Mouse (Mus musculus) cerebellum, adult (tissue): ENCODE data around the gene Hfe2.
"Not testable (repeated sequence)": the region's sequence is repeated elsewhere in the genome, so short reads cannot be mapped to it uniquely, and the experiment has no call there.

ENCODE experiments used
- ATAC-seq: cut with Nextera tagmentation; 2 replicates; pipeline ENCODE4 v1.9.2; 2017; ENCODE audit warnings: mild to moderate bottlenecking, moderate library complexity, mixed read lengths; ENCODE audit not compliant: insufficient number of reproducible peaks, low FRiP score, low TSS enrichment

The Hfe2 gene

DNA sequence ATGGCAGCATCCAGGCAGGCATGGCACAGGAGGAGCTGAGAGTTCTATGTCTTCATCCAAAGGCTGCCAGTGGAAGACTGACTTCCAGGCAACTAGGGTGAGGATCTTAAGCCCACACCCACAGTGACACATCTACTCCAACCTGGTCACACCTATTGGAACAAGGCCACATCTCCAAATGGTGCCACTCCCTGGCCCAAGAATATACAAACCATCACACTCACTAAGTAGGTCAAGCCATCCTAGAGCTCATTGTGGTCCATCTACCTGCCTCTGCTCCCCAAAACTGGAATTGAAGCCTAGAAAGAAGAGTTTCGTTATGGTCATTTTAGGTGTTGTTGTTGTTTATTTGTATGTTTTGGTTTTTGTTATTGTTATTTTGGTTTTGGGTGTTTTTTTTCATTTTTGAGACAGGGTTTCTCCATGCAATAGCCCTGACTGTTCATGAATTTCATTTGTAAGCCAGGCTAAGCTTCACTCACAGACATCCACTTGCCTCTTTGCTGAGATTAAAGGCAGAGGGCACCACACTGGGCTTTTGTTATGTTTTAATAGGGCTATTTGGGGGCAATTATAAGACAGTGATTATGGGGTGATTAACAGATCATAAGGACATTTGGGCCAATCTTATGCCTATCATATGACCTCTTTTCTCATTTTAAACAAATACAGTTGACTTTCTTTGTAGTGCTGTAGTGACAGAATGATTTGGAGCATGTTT, 29.3 kb upstream of the Hfe2 start:
- no peak for ATAC-seq

- ATAC-seq = no peak
These were observed 28.8 kb upstream of the Hfe2 start for GRCm38 (mm10) chr3:96496216-96496615.

DNA sequence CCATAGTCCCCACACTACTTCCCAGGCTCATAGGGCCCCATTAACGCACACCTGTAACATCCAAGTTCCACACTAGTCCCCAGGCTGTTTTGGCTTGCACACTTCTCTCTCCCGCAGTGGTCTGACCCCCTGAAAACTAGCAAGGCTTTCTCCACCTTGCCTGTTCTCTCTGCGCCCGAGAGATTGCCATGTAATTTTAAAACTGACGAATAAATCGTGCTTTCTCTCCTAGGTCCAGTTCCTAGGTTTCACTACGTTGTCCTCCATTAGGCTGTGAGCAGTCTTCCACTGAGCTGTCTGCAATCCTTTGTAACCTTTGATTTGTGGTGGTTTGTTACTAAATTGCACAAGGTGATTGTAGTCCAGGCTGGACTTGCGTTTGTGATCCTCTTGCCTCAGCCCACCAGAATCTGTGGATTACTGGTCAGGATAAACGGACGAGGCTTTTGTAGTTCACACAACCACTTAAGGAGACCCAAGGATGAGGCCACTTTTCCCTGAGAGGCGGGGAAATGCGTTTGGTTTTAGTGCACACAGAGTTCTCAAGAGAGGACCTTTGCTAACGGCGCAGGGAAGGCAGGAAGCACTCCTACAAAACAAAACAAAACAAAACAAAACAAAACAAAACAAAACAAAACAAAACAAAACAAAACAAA, 28.2 kb upstream of the Hfe2 start:
- not testable (repeated sequence) for ATAC-seq

- peak; percentile 58; the same call in 1 of the 2 replicates for ATAC-seq
These were observed 27.4 kb upstream of the Hfe2 start for GRCm38 (mm10) chr3:96497451-96498028.

- no peak for ATAC-seq
These were observed 26.3 kb upstream of the Hfe2 start for GRCm38 (mm10) chr3:96498476-96499245.

DNA sequence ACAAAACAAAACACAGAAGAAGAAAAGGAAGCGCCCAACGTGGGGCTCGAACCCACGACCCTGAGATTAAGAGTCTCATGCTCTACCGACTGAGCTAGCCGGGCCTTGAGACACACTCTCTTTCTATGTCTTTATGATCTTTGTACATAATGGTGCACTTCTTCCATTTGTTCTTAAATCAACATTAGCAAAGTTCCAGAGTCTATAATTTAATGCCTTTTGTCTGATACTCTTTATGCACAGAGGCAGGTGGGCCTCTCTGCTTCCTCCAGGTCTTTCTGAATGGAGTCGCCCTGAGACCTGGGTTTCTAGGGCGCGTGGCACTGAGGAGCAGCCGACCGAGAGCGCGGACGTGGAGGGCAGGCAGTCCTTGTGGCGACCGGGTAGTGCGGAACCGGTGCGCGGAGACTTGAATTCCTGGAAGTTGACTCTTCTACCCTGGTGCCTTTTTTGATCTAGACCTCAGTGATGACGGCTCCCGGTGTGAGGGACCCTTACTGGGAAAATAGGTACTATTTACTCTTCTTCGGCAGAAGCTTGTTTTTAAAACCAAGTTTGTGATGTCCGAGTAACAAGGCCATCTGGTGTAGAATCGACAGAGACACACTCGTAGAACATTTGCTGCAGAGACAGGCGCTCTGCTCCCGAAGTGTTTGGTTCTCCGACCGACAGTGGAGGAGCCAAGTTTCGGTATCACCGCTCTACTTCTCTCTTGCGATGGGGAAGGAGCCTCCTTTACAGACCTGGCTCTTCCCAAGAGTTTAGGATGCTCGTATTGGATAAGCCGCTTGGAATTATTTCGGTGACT, 25.3 kb upstream of the Hfe2 start:
- peak; percentile 55 for ATAC-seq

DNA sequence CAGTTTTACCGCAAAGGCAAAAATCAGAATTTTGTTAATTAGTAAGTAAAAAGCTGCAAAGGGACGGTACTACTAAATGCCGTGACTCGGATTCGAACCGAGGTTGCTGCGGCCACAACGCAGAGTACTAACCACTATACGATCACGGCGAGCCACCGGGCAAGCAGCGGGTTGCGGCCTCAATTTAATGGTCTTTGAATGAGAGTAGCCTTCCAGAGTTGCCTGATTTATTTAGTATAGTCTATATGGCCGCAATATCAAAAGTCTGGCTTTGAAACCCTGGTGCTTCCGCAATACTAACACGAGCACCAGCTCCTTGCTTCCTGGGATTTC, 24.7 kb upstream of the Hfe2 start:
- ATAC-seq = peak; percentile 32; the same call in 1 of the 2 replicates

DNA sequence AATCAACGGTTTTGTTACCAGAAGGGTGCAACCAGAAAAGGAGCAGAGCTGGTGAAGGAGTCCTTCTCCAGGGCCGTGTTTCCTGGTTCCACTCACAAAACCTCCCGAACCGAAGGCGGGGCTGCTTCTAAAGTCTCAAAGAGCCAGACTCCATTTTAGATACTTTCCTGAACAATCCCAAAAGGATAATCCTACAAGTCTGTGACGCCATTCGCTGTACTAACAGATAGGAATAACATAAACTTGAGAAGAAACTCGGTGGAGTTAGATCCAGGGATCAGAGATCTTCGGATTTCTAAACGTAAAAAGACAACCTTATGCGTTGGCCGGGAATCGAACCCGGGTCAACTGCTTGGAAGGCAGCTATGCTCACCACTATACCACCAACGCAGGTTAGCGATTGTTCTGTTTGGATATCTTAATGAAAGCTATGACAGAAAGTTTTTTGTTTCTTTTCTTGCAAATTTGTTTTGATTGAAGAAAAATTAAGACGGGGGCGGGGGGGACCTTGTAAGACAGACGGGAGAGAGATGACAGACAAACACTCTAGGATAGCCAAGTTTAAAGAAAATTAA, 24.2 kb upstream of the Hfe2 start:
- ATAC-seq = peak; percentile 2; the same call in 1 of the 2 replicates

DNA sequence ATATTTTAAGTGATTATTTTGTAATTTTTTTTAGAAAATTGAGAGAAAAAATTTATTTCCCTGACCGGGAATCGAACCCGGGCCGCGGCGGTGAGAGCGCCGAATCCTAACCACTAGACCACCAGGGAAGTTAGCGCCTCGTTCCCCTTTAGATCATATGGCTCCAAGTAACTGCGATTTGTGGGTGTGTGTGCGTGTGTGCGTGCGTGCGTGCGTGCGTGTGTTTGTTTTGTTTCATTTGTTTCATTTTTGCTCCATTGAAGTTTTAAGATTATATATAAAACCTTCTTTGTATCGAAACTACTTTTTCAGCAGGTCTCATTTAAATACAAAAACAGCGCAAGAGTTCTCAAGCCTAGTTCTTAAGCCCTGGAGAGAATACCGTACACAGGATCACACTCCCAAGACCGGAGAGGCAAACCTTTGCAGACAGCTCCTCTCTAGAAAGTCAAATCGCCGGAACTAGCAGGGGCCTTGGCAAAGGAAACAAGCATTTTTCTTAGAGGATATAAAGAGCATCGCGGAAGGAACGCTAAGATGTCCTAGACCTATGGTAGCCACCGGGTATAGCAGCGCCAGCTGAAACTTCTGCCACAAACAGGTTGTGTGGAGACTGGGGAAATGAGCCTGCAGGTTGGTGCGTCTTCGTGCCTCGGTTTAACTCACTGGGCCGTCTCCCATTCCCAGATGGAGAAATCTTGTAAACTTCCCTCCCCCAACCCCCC, 23.4 kb upstream of the Hfe2 start:
- ATAC-seq = 0 out of 2 replicates have a peak, but pooled peaks have one; percentile 16

DNA sequence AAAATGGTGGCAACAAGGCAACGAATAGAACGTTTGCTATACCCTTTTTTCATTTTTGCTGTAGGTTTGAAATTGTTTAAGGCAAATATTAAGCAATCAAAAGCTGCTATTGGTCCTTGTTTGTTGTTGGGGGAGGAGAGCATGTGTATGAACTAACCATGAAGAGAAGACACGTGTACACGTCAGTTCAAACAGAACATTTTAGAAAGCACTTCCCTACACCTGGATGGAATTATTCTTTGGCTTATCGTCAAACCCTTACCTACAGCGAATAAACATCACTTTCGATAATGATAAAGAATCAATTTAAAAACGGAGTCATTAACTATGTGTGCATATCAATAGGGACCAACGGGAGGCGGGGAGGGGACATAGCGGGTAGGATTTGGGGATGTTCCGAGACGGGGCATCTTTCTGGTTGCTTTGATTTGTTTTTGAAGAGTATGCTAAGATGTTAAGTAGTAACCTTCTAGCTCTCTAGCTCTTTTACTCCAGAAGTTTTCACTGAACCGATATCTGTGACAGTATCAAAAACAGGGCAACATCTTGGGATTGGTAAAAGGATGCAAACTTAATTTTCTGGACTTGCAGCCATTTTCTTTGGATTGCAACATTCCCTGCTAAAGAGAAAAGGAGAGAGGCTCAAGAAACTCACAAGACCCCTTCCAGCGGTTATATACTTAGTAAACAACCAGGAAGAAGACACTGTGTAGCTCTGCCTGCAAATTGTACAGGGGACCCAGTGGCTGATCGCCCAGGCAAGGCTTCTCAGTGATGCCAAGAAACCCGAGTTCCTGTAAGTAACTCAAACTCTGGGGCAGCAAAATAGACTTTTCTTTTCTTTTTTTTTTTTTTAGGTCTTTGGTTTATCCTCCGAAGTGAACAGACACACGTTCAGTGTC, 22.5 kb upstream of the Hfe2 start:
- ATAC-seq = no peak

DNA sequence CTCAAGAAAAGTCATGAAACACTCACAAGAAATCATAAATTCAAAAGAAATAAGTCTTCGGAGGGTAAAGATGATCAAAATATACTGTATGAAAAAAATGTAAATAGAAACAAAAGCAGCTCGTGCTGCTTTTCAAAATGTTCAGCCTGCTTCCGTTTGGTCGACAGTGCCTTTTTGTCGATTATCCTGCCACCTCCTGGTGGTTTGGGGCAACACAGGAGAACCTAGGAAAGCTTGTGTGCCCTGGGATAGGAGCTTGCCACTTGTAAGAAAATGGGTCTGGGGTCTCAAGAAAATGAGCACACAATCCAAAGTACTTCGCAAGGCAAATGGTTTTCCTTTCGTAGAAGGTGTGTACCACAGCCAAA, 21.9 kb upstream of the Hfe2 start:
- no peak for ATAC-seq

DNA sequence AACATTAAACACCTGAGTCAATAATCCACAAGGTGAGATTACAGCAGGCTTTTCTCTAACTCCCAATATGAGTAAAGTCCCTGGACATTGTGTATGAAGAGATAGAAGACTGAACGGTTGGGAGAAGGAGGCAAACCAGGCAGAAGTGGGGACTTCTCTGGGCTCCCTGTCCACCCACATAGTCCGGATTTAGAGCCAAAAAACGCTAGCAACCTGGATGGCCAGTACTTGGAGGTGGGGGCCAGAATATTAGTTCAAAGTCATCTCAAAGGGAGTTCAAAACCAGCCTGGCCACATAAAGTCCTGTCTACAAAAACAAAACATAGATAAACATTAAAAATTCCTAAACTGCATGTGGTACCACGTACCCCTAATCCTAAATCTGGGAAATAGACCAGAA, 21.0 kb upstream of the Hfe2 start:
- ATAC-seq = no peak

- ATAC-seq = no peak
These were observed 20.0 kb upstream of the Hfe2 start for GRCm38 (mm10) chr3:96504931-96505330.

GRCm38 (mm10) chr3:96506396-96507047, 18.4 kb upstream of the Hfe2 start:
- ATAC-seq = no peak

GRCm38 (mm10) chr3:96507966-96508365, 17.0 kb upstream of the Hfe2 start:
- not testable (repeated sequence) for ATAC-seq

DNA sequence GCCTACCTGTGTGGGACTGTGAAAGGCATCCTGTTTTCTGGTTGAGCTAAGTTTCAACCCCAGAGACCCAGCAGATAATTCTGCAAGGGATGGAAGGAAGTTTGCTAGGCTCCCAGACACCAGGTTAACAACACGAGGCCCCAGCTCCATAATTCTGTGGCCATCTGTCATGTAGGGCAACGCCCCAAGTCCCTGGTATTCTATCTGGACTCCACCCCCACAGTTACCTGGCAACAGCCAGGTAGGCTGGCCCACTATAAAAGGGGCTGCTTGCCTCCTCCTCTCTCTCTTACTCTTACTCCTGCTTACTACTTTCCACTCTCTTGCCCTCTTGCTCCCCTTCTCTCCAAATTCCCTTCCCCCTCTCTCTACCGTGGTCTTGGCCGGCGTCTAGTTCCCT, 4.8 kb upstream of the Hfe2 start:
- ATAC-seq = no peak

GRCm38 (mm10) chr3:96522149-96522548, 2.8 kb upstream of the Hfe2 start:
- no peak for ATAC-seq
